Mouse (Mus musculus): ENCODE measurements around the gene Pdk2. TPM values are rescaled to one million over a fixed set of nuclear protein-coding genes. Genes with fewer than 3 reads are reported as not detected.

Pdk2 gene
- polyA plus RNA-seq, 1 experiment from 2014 or later = 148 TPM

- WGBS = 83% methylated on average over 8 of the region's 8 CpGs
- Histone ChIP-seq H3K36me3 (ENCODE audit: control insufficient read depth, insufficient read depth) (peaks cover 17% of the 10 kb centered on the region; the same call in 1 of the 2 replicates), H3K4me3 (ENCODE audit: low read length) (no peak overlapping the region), H3K9ac (ENCODE audit: low read length) (no peak overlapping the region), H3K4me2 (ENCODE audit: low read depth, low read length) (no peak overlapping the region), H3K27me3 (ENCODE audit: control insufficient read depth, insufficient read depth, low read length) (no peaks in the 10 kb centered on the region), H3K4me1 (ENCODE audit: control insufficient read depth, insufficient read depth, low read length) (peaks cover 60% of the 10 kb centered on the region), H3K9me3 (replicated peaks; ENCODE audit: control insufficient read depth, low read length) (no peaks in the 10 kb centered on the region), H3K27ac (ENCODE audit: low read length) (no peak overlapping the region)
- no peak for ATAC-seq (replicated peaks; ENCODE audit: extremely low read depth, insufficient read depth, low FRiP score)
These were observed 45.1 kb downstream of the Pdk2 start for GRCm38 (mm10) chr11:94996101-94996500.

- no peaks in the 10 kb centered on the region for H3K27me3 ChIP-seq (ENCODE audit: control insufficient read depth, insufficient read depth, low read length)
- peak overlapping the region; percentile 98 for H3K4me2 ChIP-seq (ENCODE audit: low read depth, low read length)
- no peaks in the 10 kb centered on the region for H3K9me3 ChIP-seq (replicated peaks; ENCODE audit: control insufficient read depth, low read length)
- ATAC-seq (replicated peaks; ENCODE audit: extremely low read depth, insufficient read depth, low FRiP score) = no peak
- H3K27ac ChIP-seq (ENCODE audit: low read length) = no peak overlapping the region
- H3K4me3 ChIP-seq (ENCODE audit: low read length) = peak overlapping the region; percentile 93
- WGBS = 78% methylated on average over 11 of the region's 11 CpGs
- H3K36me3 ChIP-seq (ENCODE audit: control insufficient read depth, insufficient read depth) = peaks cover 17% of the 10 kb centered on the region; the same call in 1 of the 2 replicates
- H3K4me1 ChIP-seq (ENCODE audit: control insufficient read depth, insufficient read depth, low read length) = peaks cover 55% of the 10 kb centered on the region
- H3K9ac ChIP-seq (ENCODE audit: low read length) = peak overlapping the region; percentile 95
These were observed 46.0 kb downstream of the Pdk2 start for GRCm38 (mm10) chr11:94994947-94995772.

- WGBS = 26% methylated on average over 10 of the region's 10 CpGs
- Histone ChIP-seq H3K4me3 (ENCODE audit: low read length) (peak overlapping the region; percentile 93), H3K9ac (ENCODE audit: low read length) (peak overlapping the region; percentile 95), H3K9me3 (replicated peaks; ENCODE audit: control insufficient read depth, low read length) (no peaks in the 10 kb centered on the region), H3K27ac (ENCODE audit: low read length) (peak overlapping the region; percentile 94), H3K4me1 (ENCODE audit: control insufficient read depth, insufficient read depth, low read length) (peaks cover 60% of the 10 kb centered on the region), H3K27me3 (ENCODE audit: control insufficient read depth, insufficient read depth, low read length) (no peaks in the 10 kb centered on the region), H3K4me2 (ENCODE audit: low read depth, low read length) (peak overlapping the region; percentile 98), H3K36me3 (ENCODE audit: control insufficient read depth, insufficient read depth) (peaks cover 15% of the 10 kb centered on the region; the same call in 1 of the 2 replicates)
- no peak for ATAC-seq (replicated peaks; ENCODE audit: extremely low read depth, insufficient read depth, low FRiP score)
These were observed 46.8 kb downstream of the Pdk2 start for GRCm38 (mm10) chr11:94994208-94994814.

- Histone ChIP-seq H3K36me3 (ENCODE audit: control insufficient read depth, insufficient read depth) (peaks cover 11% of the 10 kb centered on the region; the same call in 1 of the 2 replicates), H3K9ac (ENCODE audit: low read length) (peak overlapping the region; percentile 95), H3K4me3 (ENCODE audit: low read length) (peak overlapping the region; percentile 93), H3K9me3 (replicated peaks; ENCODE audit: control insufficient read depth, low read length) (no peaks in the 10 kb centered on the region), H3K27ac (ENCODE audit: low read length) (peak overlapping the region; percentile 94), H3K4me1 (ENCODE audit: control insufficient read depth, insufficient read depth, low read length) (peaks cover 66% of the 10 kb centered on the region), H3K4me2 (ENCODE audit: low read depth, low read length) (peak overlapping the region; percentile 98), H3K27me3 (ENCODE audit: control insufficient read depth, insufficient read depth, low read length) (no peaks in the 10 kb centered on the region)
- WGBS = 3% methylated on average over 22 of the region's 22 CpGs
- 0 out of 2 replicates have a peak, but pooled peaks have one; percentile 2 for ATAC-seq (replicated peaks; ENCODE audit: extremely low read depth, insufficient read depth, low FRiP score)
These were observed 48.2 kb downstream of the Pdk2 start for GRCm38 (mm10) chr11:94992754-94993606.

GRCm38 (mm10) chr11:94992480-94992753 lies 48.7 kb downstream of the Pdk2 start:
- Histone ChIP-seq H3K4me2 (ENCODE audit: low read depth, low read length) (peak overlapping the region; percentile 98), H3K27ac (ENCODE audit: low read length) (peak overlapping the region; percentile 94), H3K27me3 (ENCODE audit: control insufficient read depth, insufficient read depth, low read length) (no peaks in the 10 kb centered on the region), H3K4me1 (ENCODE audit: control insufficient read depth, insufficient read depth, low read length) (peaks cover 65% of the 10 kb centered on the region), H3K9ac (ENCODE audit: low read length) (peak overlapping the region; percentile 95), H3K4me3 (ENCODE audit: low read length) (peak overlapping the region; percentile 93), H3K36me3 (ENCODE audit: control insufficient read depth, insufficient read depth) (peaks cover 7% of the 10 kb centered on the region; the same call in 1 of the 2 replicates), H3K9me3 (replicated peaks; ENCODE audit: control insufficient read depth, low read length) (no peaks in the 10 kb centered on the region)
- WGBS = under 1% methylated on average over 20 of the region's 20 CpGs
- no peak for ATAC-seq (replicated peaks; ENCODE audit: extremely low read depth, insufficient read depth, low FRiP score)

GRCm38 (mm10) chr11:94991641-94992479 lies 49.3 kb downstream of the Pdk2 start:
- Histone ChIP-seq H3K36me3 (ENCODE audit: control insufficient read depth, insufficient read depth) (peaks cover 4% of the 10 kb centered on the region; the same call in 1 of the 2 replicates), H3K27me3 (ENCODE audit: control insufficient read depth, insufficient read depth, low read length) (no peaks in the 10 kb centered on the region), H3K27ac (ENCODE audit: low read length) (peak overlapping the region; percentile 94), H3K4me3 (ENCODE audit: low read length) (peak overlapping the region; percentile 93), H3K4me1 (ENCODE audit: control insufficient read depth, insufficient read depth, low read length) (peaks cover 69% of the 10 kb centered on the region), H3K9ac (ENCODE audit: low read length) (peak overlapping the region; percentile 95), H3K9me3 (replicated peaks; ENCODE audit: control insufficient read depth, low read length) (no peaks in the 10 kb centered on the region), H3K4me2 (ENCODE audit: low read depth, low read length) (peak overlapping the region; percentile 98)
- WGBS = under 1% methylated on average over 99 of the region's 99 CpGs
- no peak for ATAC-seq (replicated peaks; ENCODE audit: extremely low read depth, insufficient read depth, low FRiP score)

- Histone ChIP-seq H3K4me3 (ENCODE audit: low read length) (peak within 1 kb of the TSS; percentile 93), H3K4me2 (ENCODE audit: low read depth, low read length) (peak within 1 kb of the TSS; percentile 98), H3K36me3 (ENCODE audit: control insufficient read depth, insufficient read depth) (no peaks in the 10 kb centered on the region), H3K4me1 (ENCODE audit: control insufficient read depth, insufficient read depth, low read length) (peaks cover 62% of the 10 kb centered on the region), H3K27ac (ENCODE audit: low read length) (peak within 1 kb of the TSS; percentile 94), H3K27me3 (ENCODE audit: control insufficient read depth, insufficient read depth, low read length) (no peaks in the 10 kb centered on the region), H3K9ac (ENCODE audit: low read length) (peak within 1 kb of the TSS; percentile 95), H3K9me3 (replicated peaks; ENCODE audit: control insufficient read depth, low read length) (no peaks in the 10 kb centered on the region)
- under 1% methylated on average over 59 of the region's 69 CpGs for WGBS
- ATAC-seq (replicated peaks; ENCODE audit: extremely low read depth, insufficient read depth, low FRiP score) = peak; percentile 82
These were observed 50.2 kb downstream of the Pdk2 start, which contains the start of gene Ppp1r9b for GRCm38 (mm10) chr11:94990749-94991577. TSS of gene Ppp1r9b (plus strand) at chr11:94991035.
